32 mouse cellular contexts compared by ENCODE assay signal in genomic region chr16:38750803-38751202, GRCm38 (mm10). TPM values are rescaled to one million over a fixed set of nuclear protein-coding genes. Genes with fewer than 3 reads are reported as not detected.
DNase-seq lines count a peak whose midpoint lies in the region; ATAC-seq and TF ChIP-seq lines count a peak whose summit lies in the region.
"Had no signal": no experiment of that assay in that cellular context is flagged by ENCODE, and none has a peak within 500 bp of the region (broad histone marks: within the 10 kb centered on the region; RNA-seq: fewer than 3 reads in every experiment).

No protein-coding gene starts in this region.

- no peak overlapping the region for H3K4me3 ChIP-seq in liver, postnatal 0 days (ENCODE audit: low read depth, low read length)
- no peak overlapping the region for H3K4me3 ChIP-seq in liver, embryonic 11.5 days (ENCODE audit: low read depth, low read length)
- no peak overlapping the region for H3K4me3 ChIP-seq in embryonic facial prominence, embryonic 14.5 days (ENCODE audit: low read depth, low read length)
- no peak overlapping the region for H3K4me3 ChIP-seq in intestine, postnatal 0 days (ENCODE audit: low read depth, low read length)
- H3K4me3 ChIP-seq in stomach, embryonic 15.5 days (replicated peaks): no peak overlapping the region
- H3K4me3 ChIP-seq: embryonic facial prominence, embryonic 13.5 days; erythroblast, embryonic 14.5 days; gastrocnemius, adult 2 months; hindbrain, embryonic 13.5 days; limb, embryonic 13.5 days; liver, embryonic 12.5 days had no signal

- no peak for ATAC-seq in liver, postnatal 0 days
- ATAC-seq in liver, embryonic 11.5 days (replicated peaks; ENCODE audit: low FRiP score): no peak
- no peak for ATAC-seq in embryonic facial prominence, embryonic 14.5 days (ENCODE audit: low read depth)
- ATAC-seq in intestine, postnatal 0 days: peak; percentile 62
- ATAC-seq in stomach, embryonic 15.5 days (ENCODE audit: insufficient read depth, low FRiP score, low read depth): peak; percentile 69; the same call in 1 of the 2 replicates
- ATAC-seq: forebrain, embryonic 16.5 days; liver, embryonic 12.5 days; Patski had no signal

- H3K27ac ChIP-seq in liver, postnatal 0 days (ENCODE audit: low read depth): no peak overlapping the region
- no peak overlapping the region for H3K27ac ChIP-seq in liver, embryonic 11.5 days (ENCODE audit: low read depth, low read length)
- H3K27ac ChIP-seq in embryonic facial prominence, embryonic 14.5 days (replicated peaks; ENCODE audit: low read depth, low read length): no peak overlapping the region
- H3K27ac ChIP-seq in intestine, postnatal 0 days (ENCODE audit: low read depth, low read length): no peak overlapping the region
- H3K27ac ChIP-seq in stomach, embryonic 15.5 days: no peak overlapping the region
- H3K27ac ChIP-seq: embryonic facial prominence, embryonic 13.5 days; gastrocnemius, adult 2 months; hindbrain, embryonic 13.5 days; kidney, postnatal 0 days; limb, embryonic 13.5 days; liver, embryonic 12.5 days; macrophage had no signal

- 67% methylated on average over 6 of the region's 6 CpGs for WGBS in liver, postnatal 0 days (ENCODE audit: insufficient replicate concordance)
- 77% methylated on average over 6 of the region's 6 CpGs for WGBS in liver, embryonic 11.5 days
- 64% methylated on average over 6 of the region's 6 CpGs for WGBS in embryonic facial prominence, embryonic 14.5 days
- 47% methylated on average over 6 of the region's 6 CpGs for WGBS in intestine, postnatal 0 days
- WGBS in stomach, embryonic 15.5 days: 57% methylated on average over 6 of the region's 6 CpGs

- TF ChIP-seq EP300 in liver, postnatal 0 days (IDR thresholded peaks at IDR 0.05; ENCODE audit: low read depth): no peak

- no peak overlapping the region for H3K9ac ChIP-seq in liver, postnatal 0 days (replicated peaks)
- H3K9ac ChIP-seq in liver, embryonic 11.5 days (ENCODE audit: low read depth, low read length): no peak overlapping the region
- no peak overlapping the region for H3K9ac ChIP-seq in embryonic facial prominence, embryonic 14.5 days (ENCODE audit: low read depth, low read length)
- no peak overlapping the region for H3K9ac ChIP-seq in intestine, postnatal 0 days (ENCODE audit: low read depth, low read length)
- no peak overlapping the region for H3K9ac ChIP-seq in stomach, embryonic 15.5 days
- H3K9ac ChIP-seq: embryonic facial prominence, embryonic 13.5 days; hindbrain, embryonic 13.5 days; limb, embryonic 13.5 days; liver, embryonic 12.5 days had no signal

- 0 out of 2 replicates have a peak, but pooled peaks cover 5% of the 10 kb centered on the region for H3K27me3 ChIP-seq in liver, postnatal 0 days (ENCODE audit: insufficient read depth, low read length)
- H3K27me3 ChIP-seq in liver, embryonic 11.5 days (replicated peaks; ENCODE audit: control insufficient read depth, insufficient read depth, low read length): peaks cover 35% of the 10 kb centered on the region
- H3K27me3 ChIP-seq in embryonic facial prominence, embryonic 14.5 days (replicated peaks; ENCODE audit: control insufficient read depth, insufficient read depth, low read length): no peaks in the 10 kb centered on the region
- H3K27me3 ChIP-seq in intestine, postnatal 0 days (replicated peaks; ENCODE audit: control insufficient read depth, insufficient read depth, low read length): no peaks in the 10 kb centered on the region
- no peaks in the 10 kb centered on the region for H3K27me3 ChIP-seq in stomach, embryonic 15.5 days (replicated peaks)
- H3K27me3 ChIP-seq: embryonic facial prominence, embryonic 13.5 days; hindbrain, embryonic 13.5 days; limb, embryonic 13.5 days; Patski had no signal

- peaks cover 5% of the 10 kb centered on the region; the same call in 1 of the 2 replicates for H3K4me1 ChIP-seq in liver, postnatal 0 days (ENCODE audit: insufficient read depth)
- H3K4me1 ChIP-seq in liver, embryonic 11.5 days (replicated peaks; ENCODE audit: control insufficient read depth, insufficient read depth, low read length): no peaks in the 10 kb centered on the region; the same call in none of the 2 replicates
- H3K4me1 ChIP-seq in embryonic facial prominence, embryonic 14.5 days (ENCODE audit: control insufficient read depth, insufficient read depth, low read length): peaks cover 14% of the 10 kb centered on the region
- no peaks in the 10 kb centered on the region for H3K4me1 ChIP-seq in intestine, postnatal 0 days (replicated peaks; ENCODE audit: control insufficient read depth, insufficient read depth, low read length)
- 0 out of 2 replicates have a peak, but pooled peaks cover 2% of the 10 kb centered on the region for H3K4me1 ChIP-seq in stomach, embryonic 15.5 days
- H3K4me1 ChIP-seq: hindbrain, embryonic 13.5 days had no signal

- no peaks in the 10 kb centered on the region for H3K9me3 ChIP-seq in liver, postnatal 0 days (ENCODE audit: low read length)
- no peaks in the 10 kb centered on the region for H3K9me3 ChIP-seq in liver, embryonic 11.5 days (ENCODE audit: control insufficient read depth, low read length)
- H3K9me3 ChIP-seq in embryonic facial prominence, embryonic 14.5 days (ENCODE audit: control insufficient read depth, low read length): no peaks in the 10 kb centered on the region
- no peaks in the 10 kb centered on the region for H3K9me3 ChIP-seq in intestine, postnatal 0 days (ENCODE audit: control insufficient read depth)
- no peaks in the 10 kb centered on the region for H3K9me3 ChIP-seq in stomach, embryonic 15.5 days
- H3K9me3 ChIP-seq: embryonic facial prominence, embryonic 13.5 days; hindbrain, embryonic 13.5 days; limb, embryonic 13.5 days; liver, embryonic 12.5 days had no signal

- DNase-seq in liver, postnatal 0 days: peak; percentile 7
- no peak for DNase-seq in liver, embryonic 11.5 days (ENCODE audit: low spot score)
- peak; percentile 27 for DNase-seq in embryonic facial prominence, embryonic 14.5 days (ENCODE audit: low spot score)
- DNase-seq in urinary bladder, postnatal 10 days (ENCODE audit: low spot score): no peak
- no peak for DNase-seq in gastrocnemius, adult 8-10 months (ENCODE audit: low spot score in 2 of 2)
- DNase-seq in urinary bladder, postnatal 25 days (ENCODE audit: low spot score): no peak
- DNase-seq: adrenal gland, postnatal 10 days; cerebellum, adult 9-10 months; embryo, embryonic 11 days; gastrocnemius, adult 2 months; heart, postnatal 36 days; kidney, adult 2 months; layer of hippocampus, postnatal 36 days; midbrain, embryonic 14.5 days; right cerebral cortex, postnatal 14 days had no signal

- no peak overlapping the region for H3K4me2 ChIP-seq in liver, postnatal 0 days (ENCODE audit: low read depth, low read length)
- H3K4me2 ChIP-seq in liver, embryonic 11.5 days: no peak overlapping the region
- no peak overlapping the region for H3K4me2 ChIP-seq in embryonic facial prominence, embryonic 14.5 days (ENCODE audit: low read depth, low read length)
- H3K4me2 ChIP-seq in intestine, postnatal 0 days (replicated peaks; ENCODE audit: low read depth): no peak overlapping the region
- no peak overlapping the region for H3K4me2 ChIP-seq in stomach, embryonic 15.5 days
- H3K4me2 ChIP-seq: embryonic facial prominence, embryonic 13.5 days; heart, embryonic 11.5 days; hindbrain, embryonic 13.5 days; limb, embryonic 13.5 days; liver, embryonic 12.5 days had no signal

- H3K36me3 ChIP-seq in liver, postnatal 0 days (replicated peaks; ENCODE audit: insufficient read depth, low read length): no peaks in the 10 kb centered on the region
- H3K36me3 ChIP-seq in liver, embryonic 11.5 days (ENCODE audit: control insufficient read depth, insufficient read depth, low read length): no peaks in the 10 kb centered on the region
- 0 out of 2 replicates have a peak, but pooled peaks cover 3% of the 10 kb centered on the region for H3K36me3 ChIP-seq in embryonic facial prominence, embryonic 14.5 days (ENCODE audit: control insufficient read depth, insufficient read depth, low read length)
- peaks cover 2% of the 10 kb centered on the region; the same call in 1 of the 2 replicates for H3K36me3 ChIP-seq in intestine, postnatal 0 days (ENCODE audit: control insufficient read depth, insufficient read depth)
- H3K36me3 ChIP-seq in stomach, embryonic 15.5 days: no peaks in the 10 kb centered on the region
- H3K36me3 ChIP-seq: liver, embryonic 12.5 days had no signal

- no peak for TF ChIP-seq CTCF in liver, postnatal 0 days (IDR thresholded peaks at IDR 0.05; ENCODE audit: low read depth)
- TF ChIP-seq CTCF in intestine, postnatal 0 days (IDR thresholded peaks at IDR 0.05; ENCODE audit: low read depth): no peak

RNA-seq across cellular contexts. Expression of gene B4galt4, which starts 8.7 kb away (rescaled TPM):
- 3.0 and 3.4 TPM in 2 replicates for polyA plus RNA-seq in liver, postnatal 0 days (2015; fragmentation: Nextera tagmentation; extraction: Ambion mirVana)
- 9.6 and 10.2 TPM in 2 replicates for polyA plus RNA-seq in liver, embryonic 11.5 days (2014; fragmentation: Nextera tagmentation; extraction: Ambion mirVana)
- polyA plus RNA-seq in embryonic facial prominence, embryonic 14.5 days (2014; fragmentation: Nextera tagmentation; extraction: Ambion mirVana): 30.2 and 31.9 TPM in 2 replicates
- 21.2 and 23.5 TPM in 2 replicates for polyA plus RNA-seq in intestine, postnatal 0 days (2015; fragmentation: Nextera tagmentation; extraction: Ambion mirVana)
- 21.1 and 21.8 TPM in 2 replicates for polyA plus RNA-seq in stomach, embryonic 15.5 days (2015; fragmentation: Nextera tagmentation; extraction: Ambion mirVana)
- total RNA-seq in gastrocnemius, adult 8-10 months (2022): 1 to 10 TPM; 2.3 to 3.5 (median 2.9) TPM
- total RNA-seq: MEL had no signal
- polyA plus RNA-seq: erythroblast, embryonic 14.5 days had no signal

RNA-seq across cellular contexts. Expression of gene Arhgap31, which starts 37.7 kb away (rescaled TPM):
- polyA plus RNA-seq in liver, postnatal 0 days (2015; fragmentation: Nextera tagmentation; extraction: Ambion mirVana): 1.6 and 1.7 TPM in 2 replicates
- polyA plus RNA-seq in liver, embryonic 11.5 days (2014; fragmentation: Nextera tagmentation; extraction: Ambion mirVana): 7.0 and 7.4 TPM in 2 replicates
- 17.3 and 17.6 TPM in 2 replicates for polyA plus RNA-seq in embryonic facial prominence, embryonic 14.5 days (2014; fragmentation: Nextera tagmentation; extraction: Ambion mirVana)
- polyA plus RNA-seq in intestine, postnatal 0 days (2015; fragmentation: Nextera tagmentation; extraction: Ambion mirVana): 2.8 and 3.1 TPM in 2 replicates
- 9.8 and 10.1 TPM in 2 replicates for polyA plus RNA-seq in stomach, embryonic 15.5 days (2015; fragmentation: Nextera tagmentation; extraction: Ambion mirVana)
- total RNA-seq in gastrocnemius, adult 8-10 months (2022): 10 to 100 TPM in 2 of 4 experiments, 1 to 10 TPM in 2; 9.3 to 14.3 (median 11.0) TPM

RNA-seq across cellular contexts. Expression of gene Upk1b, which starts 49.3 kb away (rescaled TPM):
- polyA plus RNA-seq in liver, postnatal 0 days (2015; fragmentation: Nextera tagmentation; extraction: Ambion mirVana): 2.6 and 2.8 TPM in 2 replicates
- polyA plus RNA-seq in liver, embryonic 11.5 days (2014; fragmentation: Nextera tagmentation; extraction: Ambion mirVana): 5.3 and 6.5 TPM in 2 replicates
- polyA plus RNA-seq in embryonic facial prominence, embryonic 14.5 days (2014; fragmentation: Nextera tagmentation; extraction: Ambion mirVana): 21.9 and 34.4 TPM in 2 replicates
- polyA plus RNA-seq in intestine, postnatal 0 days (2015; fragmentation: Nextera tagmentation; extraction: Ambion mirVana): 12.3 and 12.7 TPM in 2 replicates
- polyA plus RNA-seq in stomach, embryonic 15.5 days (2015; fragmentation: Nextera tagmentation; extraction: Ambion mirVana): 28.4 and 41.5 TPM in 2 replicates
- total RNA-seq in gastrocnemius, adult 8-10 months (2022): not detected
- total RNA-seq: gastrocnemius, adult 2 months; granulocyte monocyte progenitor cell, adult 5-6 weeks; megakaryocyte-erythroid progenitor cell, adult 5-6 weeks; MEL; monocyte, adult 5-6 weeks had no signal
- polyA plus RNA-seq: erythroblast, embryonic 14.5 days; macrophage; neural tube, embryonic 14.5 days; Patski had no signal

Comparison
In these comparisons a context has a peak if more than half of its experiments do, and no peak if none do; other contexts are left out.
1. DNase-seq: peak in liver, postnatal 0 days (single experiment) and embryonic facial prominence, embryonic 14.5 days (single experiment); none in liver, embryonic 11.5 days (single experiment), urinary bladder, postnatal 10 days (single experiment), gastrocnemius, adult 8-10 months (0 of 2) and urinary bladder, postnatal 25 days (single experiment).
2. ATAC-seq: peak in intestine, postnatal 0 days (single experiment) and stomach, embryonic 15.5 days (single experiment); none in liver, postnatal 0 days (single experiment), liver, embryonic 11.5 days (single experiment) and embryonic facial prominence, embryonic 14.5 days (single experiment).